20 mouse cellular contexts compared by ENCODE assay signal in genomic region chr9:115296738-115297137, GRCm38 (mm10). TPM values are rescaled to one million over a fixed set of nuclear protein-coding genes. Genes with fewer than 3 reads are reported as not detected.
DNase-seq lines count a peak whose midpoint lies in the region; ATAC-seq and TF ChIP-seq lines count a peak whose summit lies in the region.
"Had no signal": no experiment of that assay in that cellular context is flagged by ENCODE, and none has a peak within 500 bp of the region (broad histone marks: within the 10 kb centered on the region; RNA-seq: fewer than 3 reads in every experiment).

No protein-coding gene starts in this region.

- H3K9me3 ChIP-seq in heart, embryonic 10.5 days: no peaks in the 10 kb centered on the region
- no peaks in the 10 kb centered on the region for H3K9me3 ChIP-seq in kidney, embryonic 16.5 days (ENCODE audit: low read length)
- H3K9me3 ChIP-seq in lung, postnatal 0 days (ENCODE audit: low read length): no peaks in the 10 kb centered on the region
- H3K9me3 ChIP-seq: embryonic facial prominence, embryonic 13.5 days; G1E; limb, embryonic 15.5 days; midbrain, embryonic 12.5 days; neural tube, embryonic 13.5 days had no signal

- H3K36me3 ChIP-seq in heart, embryonic 10.5 days: 0 out of 2 replicates have a peak, but pooled peaks cover 9% of the 10 kb centered on the region
- H3K36me3 ChIP-seq in kidney, embryonic 16.5 days (ENCODE audit: insufficient read depth, low read length): no peaks in the 10 kb centered on the region
- H3K36me3 ChIP-seq in lung, postnatal 0 days (ENCODE audit: insufficient read depth, low read length): 0 out of 2 replicates have a peak, but pooled peaks cover 5% of the 10 kb centered on the region
- H3K36me3 ChIP-seq: midbrain, embryonic 12.5 days; neural tube, embryonic 13.5 days had no signal

- ATAC-seq in kidney, embryonic 16.5 days (ENCODE audit: low FRiP score, low TSS enrichment): no peak
- peak; percentile 53 for ATAC-seq in granulocyte monocyte progenitor cell, adult 5-6 weeks (replicated peaks; ENCODE audit: poor library complexity, severe bottlenecking)
- ATAC-seq in megakaryocyte progenitor cell, adult 5-6 weeks (replicated peaks; ENCODE audit: poor library complexity): 0 out of 2 replicates have a peak, but pooled peaks have one; percentile 21
- ATAC-seq in lung, postnatal 0 days: no peak
- ATAC-seq: CD4-positive, CD25-positive, alpha-beta regulatory T cell, adult 4 months; forebrain, postnatal 0 days; hindbrain, postnatal 0 days had no signal

- no peak overlapping the region for H3K27ac ChIP-seq in heart, embryonic 10.5 days
- H3K27ac ChIP-seq in kidney, embryonic 16.5 days (ENCODE audit: low read length): no peak overlapping the region
- no peak overlapping the region for H3K27ac ChIP-seq in lung, postnatal 0 days (ENCODE audit: low read length)
- H3K27ac ChIP-seq: embryonic facial prominence, embryonic 13.5 days; hindbrain, postnatal 0 days; limb, embryonic 15.5 days; midbrain, embryonic 12.5 days; neural tube, embryonic 13.5 days had no signal

- no peak overlapping the region for H3K4me3 ChIP-seq in heart, embryonic 10.5 days
- no peak overlapping the region for H3K4me3 ChIP-seq in kidney, embryonic 16.5 days (ENCODE audit: low read length)
- no peak overlapping the region for H3K4me3 ChIP-seq in lung, postnatal 0 days (ENCODE audit: low read depth, low read length)
- H3K4me3 ChIP-seq: embryonic facial prominence, embryonic 13.5 days; limb, embryonic 15.5 days; midbrain, embryonic 12.5 days; neural tube, embryonic 13.5 days had no signal

- TF ChIP-seq CTCF in lung, postnatal 0 days (IDR thresholded peaks at IDR 0.05): no peak

- no peak overlapping the region for H3K4me2 ChIP-seq in kidney, embryonic 16.5 days (replicated peaks; ENCODE audit: low read depth, low read length)
- H3K4me2 ChIP-seq in lung, postnatal 0 days (replicated peaks; ENCODE audit: low read depth, low read length): no peak overlapping the region
- H3K4me2 ChIP-seq: embryonic facial prominence, embryonic 13.5 days; limb, embryonic 15.5 days; midbrain, embryonic 12.5 days; neural tube, embryonic 13.5 days had no signal

- peak; percentile 90 for DNase-seq in heart, adult 11 months
- no peak for DNase-seq in heart, embryonic 10.5 days (ENCODE audit: low spot score)
- DNase-seq in kidney, postnatal 10 days: peak; percentile 34
- no peak for DNase-seq in lung, postnatal 0 days (ENCODE audit: low spot score)
- DNase-seq: forebrain, postnatal 0 days; heart, postnatal 14 days; lung, adult 18-20 months; lung, postnatal 36 days; spleen, adult 18-20 months; thymus, adult 2 months had no signal

- H3K9ac ChIP-seq in kidney, embryonic 16.5 days (replicated peaks; ENCODE audit: low read length): no peak overlapping the region
- H3K9ac ChIP-seq in lung, postnatal 0 days (replicated peaks; ENCODE audit: low read depth): no peak overlapping the region
- H3K9ac ChIP-seq: embryonic facial prominence, embryonic 13.5 days; forebrain, postnatal 0 days; limb, embryonic 15.5 days; midbrain, embryonic 12.5 days; neural tube, embryonic 13.5 days had no signal

- H3K4me1 ChIP-seq in heart, embryonic 10.5 days: peaks cover 53% of the 10 kb centered on the region
- peaks cover 55% of the 10 kb centered on the region for H3K4me1 ChIP-seq in kidney, embryonic 16.5 days (ENCODE audit: insufficient read depth, low read length)
- H3K4me1 ChIP-seq in lung, postnatal 0 days (ENCODE audit: insufficient read depth, low read depth, low read length): peaks cover 4% of the 10 kb centered on the region; the same call in 1 of the 2 replicates

- no peaks in the 10 kb centered on the region for H3K27me3 ChIP-seq in heart, embryonic 10.5 days (ENCODE audit: insufficient read depth, poor library complexity, severe bottlenecking)
- no peaks in the 10 kb centered on the region for H3K27me3 ChIP-seq in kidney, embryonic 16.5 days (ENCODE audit: insufficient read depth, low read length)
- no peaks in the 10 kb centered on the region for H3K27me3 ChIP-seq in lung, postnatal 0 days (replicated peaks; ENCODE audit: insufficient read depth, low read length)
- H3K27me3 ChIP-seq: embryonic facial prominence, embryonic 13.5 days; limb, embryonic 15.5 days; midbrain, embryonic 12.5 days; neural tube, embryonic 13.5 days had no signal

- TF ChIP-seq EP300 in lung, postnatal 0 days (IDR thresholded peaks at IDR 0.05): no peak

- 78% methylated on average over 7 of the region's 7 CpGs for WGBS in heart, embryonic 10.5 days
- WGBS in kidney, embryonic 16.5 days: 54% methylated on average over 7 of the region's 7 CpGs
- WGBS in lung, postnatal 0 days: 65% methylated on average over 7 of the region's 7 CpGs

RNA-seq across cellular contexts. Expression of gene Stt3b, which starts 13.5 kb away (rescaled TPM):
- 101 TPM in 2 replicates for polyA plus RNA-seq in heart, embryonic 10.5 days (2016; fragmentation: Nextera tagmentation; extraction: Ambion mirVana)
- polyA plus RNA-seq in kidney, embryonic 16.5 days (2015; fragmentation: Nextera tagmentation; extraction: Ambion mirVana): 102 and 107 TPM in 2 replicates
- 91.1 and 97.6 TPM in 2 replicates for total RNA-seq in granulocyte monocyte progenitor cell, adult 5-6 weeks (2014; fragmentation: Nextera tagmentation)
- 127 and 130 TPM in 2 replicates for total RNA-seq in granulocyte monocyte progenitor cell, adult 5-6 weeks (2017)
- total RNA-seq in megakaryocyte progenitor cell, adult 5-6 weeks (2015): 154 and 159 TPM in 2 replicates
- total RNA-seq in megakaryocyte progenitor cell, adult 5-6 weeks (2017): 111 and 123 TPM in 2 replicates
- 56.6 and 62.3 TPM in 2 replicates for polyA plus RNA-seq in lung, postnatal 0 days (2015; fragmentation: Nextera tagmentation; extraction: Ambion mirVana)

Comparison
In these comparisons a context has a peak if more than half of its experiments do, and no peak if none do; other contexts are left out.
1. DNase-seq: peak in heart, adult 11 months (single experiment) and kidney, postnatal 10 days (single experiment); none in heart, embryonic 10.5 days (single experiment) and lung, postnatal 0 days (single experiment).
2. ATAC-seq: peak in granulocyte monocyte progenitor cell, adult 5-6 weeks (single experiment) and megakaryocyte progenitor cell, adult 5-6 weeks (single experiment); none in kidney, embryonic 16.5 days (single experiment) and lung, postnatal 0 days (single experiment).